Comparison of ENCODE assay signal across 8 mouse cellular contexts in the genomic region with DNA sequence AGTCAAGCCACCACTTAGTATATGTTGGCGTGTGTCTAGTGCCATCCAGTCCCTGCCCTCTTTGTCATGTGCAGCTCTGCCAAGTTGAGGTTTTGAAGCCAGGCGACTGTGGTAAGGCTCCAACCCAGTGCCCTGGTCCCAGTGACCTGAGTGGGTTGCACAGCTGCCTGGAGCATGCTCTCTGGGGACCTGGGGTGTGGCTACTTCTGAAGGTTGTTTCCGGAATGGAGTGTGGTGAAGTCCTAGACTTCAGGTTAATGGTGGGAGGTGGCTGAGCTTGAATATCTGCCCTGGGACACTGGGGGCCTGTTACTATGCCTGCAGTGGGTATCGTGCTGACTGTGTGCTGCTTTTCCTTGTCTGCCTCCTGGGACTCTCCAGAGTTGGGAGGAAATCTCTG. TPM values are rescaled to one million over a fixed set of nuclear protein-coding genes. Genes with fewer than 3 reads are reported as not detected.
DNase-seq lines count a peak whose midpoint lies in the region; ATAC-seq and TF ChIP-seq lines count a peak whose summit lies in the region.
"Had no signal": no experiment of that assay in that cellular context is flagged by ENCODE, and none has a peak within 500 bp of the region (broad histone marks: within the 10 kb centered on the region; RNA-seq: fewer than 3 reads in every experiment).

No protein-coding gene starts in this region.

- DNase-seq in spleen, postnatal 36 days (ENCODE audit: low spot score in 2 of 2), result peak; percentile 47 to 54
- DNase-seq in spleen, adult 12 weeks (ENCODE audit: low spot score), result no peak
- DNase-seq in Muller cell, postnatal 12 days (ENCODE audit: inconsistent ontology term), result peak; percentile 54
- no peak for DNase-seq in stomach, postnatal 0 days (ENCODE audit: low spot score)
- no peak for DNase-seq in right cerebral cortex, postnatal 14 days
- no peak for DNase-seq in gastrocnemius, postnatal 4 days (ENCODE audit: low spot score in 2 of 2)

- H3K36me3 ChIP-seq in heart, embryonic 15.5 days, result no peaks in the 10 kb centered on the region
- no peaks in the 10 kb centered on the region for H3K36me3 ChIP-seq in stomach, postnatal 0 days (ENCODE audit: control insufficient read depth, insufficient read depth, low read length)
- H3K36me3 ChIP-seq: neural tube, embryonic 12.5 days had no signal

- WGBS in heart, embryonic 15.5 days, result 56% methylated on average over 4 of the region's 4 CpGs
- WGBS in stomach, postnatal 0 days, result 65% methylated on average over 4 of the region's 4 CpGs

- H3K27me3 ChIP-seq in heart, embryonic 15.5 days, result no peaks in the 10 kb centered on the region
- H3K27me3 ChIP-seq in stomach, postnatal 0 days (ENCODE audit: control insufficient read depth, insufficient read depth, low read length), result no peaks in the 10 kb centered on the region
- H3K27me3 ChIP-seq: neural tube, embryonic 12.5 days had no signal

- no peak for TF ChIP-seq EP300 in stomach, postnatal 0 days (optimal IDR thresholded peaks at IDR 0.05)

- no peak for ATAC-seq in heart, embryonic 15.5 days (replicated peaks; ENCODE audit: insufficient number of reproducible peaks, insufficient read depth, low FRiP score, low read depth)
- peak; percentile 35; the same call in 1 of the 2 replicates for ATAC-seq in stomach, postnatal 0 days (ENCODE audit: low FRiP score, low TSS enrichment)

- H3K9me3 ChIP-seq in heart, embryonic 15.5 days (replicated peaks), result no peaks in the 10 kb centered on the region
- no peaks in the 10 kb centered on the region for H3K9me3 ChIP-seq in stomach, postnatal 0 days (ENCODE audit: control insufficient read depth, low read length)

- no peak for TF ChIP-seq CTCF in stomach, postnatal 0 days (IDR thresholded peaks at IDR 0.05; ENCODE audit: low read depth)

- peak overlapping the region; percentile 74; the same call in 1 of the 2 replicates for H3K27ac ChIP-seq in heart, embryonic 15.5 days
- no peak overlapping the region for H3K27ac ChIP-seq in stomach, postnatal 0 days (replicated peaks)
- H3K27ac ChIP-seq: neural tube, embryonic 12.5 days had no signal

- no peak overlapping the region for H3K4me2 ChIP-seq in heart, embryonic 15.5 days
- H3K4me2 ChIP-seq in stomach, postnatal 0 days (replicated peaks; ENCODE audit: low read depth), result no peak overlapping the region
- H3K4me2 ChIP-seq: neural tube, embryonic 12.5 days had no signal

- no peak overlapping the region for H3K9ac ChIP-seq in heart, embryonic 15.5 days
- no peak overlapping the region for H3K9ac ChIP-seq in stomach, postnatal 0 days (ENCODE audit: low read length)
- H3K9ac ChIP-seq: neural tube, embryonic 12.5 days had no signal

- no peak overlapping the region for H3K4me3 ChIP-seq in heart, embryonic 15.5 days
- H3K4me3 ChIP-seq in stomach, postnatal 0 days (ENCODE audit: low read depth, low read length), result no peak overlapping the region
- H3K4me3 ChIP-seq: neural tube, embryonic 12.5 days had no signal

- H3K4me1 ChIP-seq in heart, embryonic 15.5 days (replicated peaks), result peaks cover 75% of the 10 kb centered on the region
- peaks cover 15% of the 10 kb centered on the region for H3K4me1 ChIP-seq in stomach, postnatal 0 days (replicated peaks; ENCODE audit: control insufficient read depth, insufficient read depth)

RNA-seq across cellular contexts. Expression of gene Tanc1, which starts 18.0 kb away (rescaled TPM):
- polyA plus RNA-seq in heart, embryonic 15.5 days (2015; fragmentation: Nextera tagmentation; extraction: Ambion mirVana), result 22.9 and 27.9 TPM in 2 replicates
- 13.4 and 15.7 TPM in 2 replicates for polyA plus RNA-seq in stomach, postnatal 0 days (2015; fragmentation: Nextera tagmentation; extraction: Ambion mirVana)
- 10 to 100 TPM; 19.0 to 20.9 TPM for total RNA-seq in gastrocnemius, postnatal 4 days (2021)

Comparison
In these comparisons a context has a peak if more than half of its experiments do, and no peak if none do; other contexts are left out.
1. DNase-seq: peak in spleen, postnatal 36 days (2 of 2) and Muller cell, postnatal 12 days (single experiment); none in spleen, adult 12 weeks (single experiment), stomach, postnatal 0 days (single experiment), right cerebral cortex, postnatal 14 days (single experiment) and gastrocnemius, postnatal 4 days (0 of 2).